Mouse (Mus musculus) cerebellum, postnatal 25 days (tissue): ENCODE data around the gene Coro2a.
A peak's percentile ranks its signal among the peaks of the same experiment; 100 is the strongest.

Experiments used
- DNase-seq, 2 experiments: peaks; one replicate each; pipeline ENCODE4 v3.0.0; 2021; ENCODE audit warnings: mixed read lengths in 2 of 2

Gene Coro2a

GRCm38 (mm10) chr4:46520491-46520890 is 81.5 kb downstream of the Coro2a start:
- no peak for DNase-seq

GRCm38 (mm10) chr4:46507736-46508460 is 94.1 kb downstream of the Coro2a start:
- peak; percentile 78 to 90 for DNase-seq

- peak; percentile 89 to 95 for DNase-seq
Observed at GRCm38 (mm10) chr4:46506801-46507610, 95.0 kb downstream of the Coro2a start.

GRCm38 (mm10) chr4:46505361-46506057 is 96.5 kb downstream of the Coro2a start:
- DNase-seq: peak; percentile 35 to 62

- no peak for DNase-seq
Observed at GRCm38 (mm10) chr4:46503881-46504280, 98.1 kb downstream of the Coro2a start.

- no peak for DNase-seq
Observed at GRCm38 (mm10) chr4:46502606-46503502, 99.1 kb downstream of the Coro2a start.

GRCm38 (mm10) chr4:46498976-46499375 is 103.0 kb downstream of the Coro2a start:
- DNase-seq: peak; percentile 66 to 79

GRCm38 (mm10) chr4:46498511-46498910 is 103.5 kb downstream of the Coro2a start:
- DNase-seq: no peak

GRCm38 (mm10) chr4:46497286-46497892 is 104.6 kb downstream of the Coro2a start:
- DNase-seq: peak; percentile 78 to 85

GRCm38 (mm10) chr4:46495543-46495942 is 106.5 kb downstream of the Coro2a start:
- no peak for DNase-seq

- DNase-seq: no peak
Observed at GRCm38 (mm10) chr4:46493071-46493470, 108.9 kb downstream of the Coro2a start.

GRCm38 (mm10) chr4:46489028-46489925 is 112.7 kb downstream of the Coro2a start, which contains the start of gene Nans:
TSS of gene Nans (plus strand) at chr4:46489248.
- DNase-seq: peak; percentile 94 to 97

GRCm38 (mm10) chr4:46487348-46487747 is 114.7 kb downstream of the Coro2a start:
- DNase-seq: peak; percentile 50 to 73
